Mouse (Mus musculus) embryonic facial prominence, embryonic 13.5 days (tissue): ENCODE measurements around the gene AI597479. TPM values are rescaled to one million over a fixed set of nuclear protein-coding genes. Genes with fewer than 3 reads are reported as not detected.

Experiments used
- ATAC-seq: fragments of 200-750 bp; cut with Nextera tagmentation; 2 replicates; pipeline ENCODE4 v1.8.0; 2017; ENCODE audit warnings: low read depth; ENCODE audit not compliant: insufficient number of reproducible peaks, insufficient read depth, low FRiP score, low TSS enrichment
- H3K27ac ChIP-seq: fragments of 300-500 bp; sonication (generic); 2 replicates; pipeline ENCODE4 v1.5.1; 2015; ENCODE audit warnings: moderate library complexity, mild to moderate bottlenecking, inconsistent platforms
- H3K27me3 ChIP-seq: fragments of 300-500 bp; sonication (generic); 2 replicates; pipeline ENCODE4 v1.6.1; 2015; ENCODE audit warnings: mild to moderate bottlenecking, inconsistent platforms
- H3K36me3 ChIP-seq: fragments of 300-500 bp; sonication (generic); 2 replicates; pipeline ENCODE4 v1.6.1; 2015; ENCODE audit warnings: mild to moderate bottlenecking, inconsistent platforms
- H3K4me1 ChIP-seq: fragments of 300-500 bp; sonication (generic); 2 replicates; pipeline ENCODE4 v1.6.1; 2015; ENCODE audit warnings: inconsistent platforms
- H3K4me2 ChIP-seq: fragments of 300-500 bp; sonication (generic); 2 replicates; pipeline ENCODE4 v1.6.1; 2015; ENCODE audit warnings: moderate library complexity, mild to moderate bottlenecking, inconsistent platforms
- H3K4me3 ChIP-seq: fragments of 300-500 bp; sonication (generic); 2 replicates; pipeline ENCODE4 v1.5.1; 2015; ENCODE audit warnings: mild to moderate bottlenecking, inconsistent platforms
- H3K9ac ChIP-seq: fragments of 300-500 bp; sonication (generic); 2 replicates; pipeline ENCODE4 v1.6.1; 2015; ENCODE audit warnings: mild to moderate bottlenecking, inconsistent platforms
- H3K9me3 ChIP-seq: fragments of 300-500 bp; sonication (generic); 2 replicates; pipeline ENCODE4 v1.6.1; 2016; ENCODE audit warnings: inconsistent platforms
- WGBS: fragments of 180-500 bp; shearing (Covaris S2); methylation state at CpG from one replicate; pipeline ENCODE4 v1.1.7; 2015; ENCODE audit warnings: mixed read lengths; 5-methylcytosine and 5-hydroxymethylcytosine counted together
- polyA plus RNA-seq: library from polyadenylated mRNA; unstranded; fragments of >200 nt; fragmentation: Nextera tagmentation; extraction: Ambion mirVana; gene quantifications from 2 replicates; pipeline ENCODE4 v1.2.1, GENCODE M21; 2015

AI597479 gene
- 34.2 and 39.4 TPM in 2 replicates for polyA plus RNA-seq

DNA sequence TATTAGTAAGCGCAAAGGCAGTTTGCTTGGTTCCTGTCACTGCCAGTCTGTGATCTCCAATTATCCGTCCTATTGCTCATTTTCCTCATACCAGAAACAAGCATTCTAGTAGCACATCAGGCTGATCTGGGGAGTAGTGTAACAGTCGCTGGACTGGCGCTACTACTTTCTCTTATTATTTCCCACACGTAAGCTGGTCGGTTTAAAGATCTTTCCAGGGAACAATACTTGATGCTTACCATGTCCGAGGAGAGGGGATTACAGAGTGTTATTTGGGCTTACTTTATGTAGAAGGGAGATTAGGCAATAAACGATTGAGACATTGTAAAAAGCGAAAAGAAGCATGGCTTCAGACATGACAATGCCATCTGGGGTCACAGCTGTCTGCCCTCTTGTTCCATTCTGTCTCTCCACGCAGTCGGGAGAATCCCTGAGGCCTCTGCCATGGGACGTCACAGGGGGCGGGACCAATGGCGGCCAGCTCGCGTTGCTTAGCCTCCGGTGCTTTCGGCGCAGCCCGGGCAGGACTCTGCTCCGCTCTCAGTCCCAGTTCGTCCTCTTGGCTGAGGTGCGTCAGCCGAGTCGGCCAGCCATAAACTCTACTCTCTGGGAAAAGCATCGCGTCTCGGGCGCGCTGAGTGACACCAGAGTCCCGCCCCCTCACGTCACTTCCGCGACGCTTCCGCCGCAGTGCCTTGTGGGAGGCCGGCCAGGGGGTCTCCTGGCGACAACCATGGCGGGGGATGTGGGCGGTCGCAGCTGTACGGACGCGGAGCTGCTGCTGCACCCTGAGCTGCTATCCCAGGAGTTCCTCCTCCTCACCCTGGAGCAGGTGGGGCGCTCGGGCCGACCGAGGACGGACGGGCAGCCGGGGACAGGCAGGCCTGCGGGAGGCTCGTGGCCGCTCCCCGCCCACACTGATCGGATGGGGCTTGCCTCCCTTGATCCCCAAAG lies at the start of gene AI597479, which contains the start of gene Tgfbrap1:
Gene AI597479, plus strand, starts transcription at position 680 of the 954 bp plus-strand sequence.
Gene Tgfbrap1, minus strand, starts transcription at position 607 of the 954 bp plus-strand sequence.
- peak within 1 kb of the TSS; percentile 71 for H3K4me2 ChIP-seq
- H3K27ac ChIP-seq: peak within 1 kb of the TSS; percentile 100
- peak; percentile 97 for ATAC-seq
- H3K36me3 ChIP-seq: peaks cover 24% of the 10 kb centered on the region
- no peaks in the 10 kb centered on the region for H3K9me3 ChIP-seq
- peak within 1 kb of the TSS; percentile 91 for H3K4me3 ChIP-seq
- H3K9ac ChIP-seq: peak within 1 kb of the TSS; percentile 96
- no peaks in the 10 kb centered on the region for H3K27me3 ChIP-seq
- H3K4me1 ChIP-seq: peaks cover 10% of the 10 kb centered on the region
- WGBS: under 1% methylated on average over 57 of the region's 57 CpGs

GRCm38 (mm10) chr1:43051903-43052302 lies 46.6 kb upstream of the AI597479 start:
- Histone ChIP-seq H3K4me2 (no peak overlapping the region), H3K9ac (no peak overlapping the region), H3K4me1 (no peaks in the 10 kb centered on the region), H3K9me3 (no peaks in the 10 kb centered on the region), H3K4me3 (no peak overlapping the region), H3K27me3 (no peaks in the 10 kb centered on the region), H3K27ac (no peak overlapping the region), H3K36me3 (peaks cover 73% of the 10 kb centered on the region)
- 88% methylated on average over 5 of the region's 5 CpGs for WGBS
- no peak for ATAC-seq

- H3K4me1 ChIP-seq: no peaks in the 10 kb centered on the region
- peaks cover 39% of the 10 kb centered on the region for H3K36me3 ChIP-seq
- H3K27me3 ChIP-seq: no peaks in the 10 kb centered on the region
- peak; percentile 80; the same call in 1 of the 2 replicates for ATAC-seq
- no peaks in the 10 kb centered on the region for H3K9me3 ChIP-seq
- no peak overlapping the region for H3K4me2 ChIP-seq
- H3K27ac ChIP-seq: no peak overlapping the region
- no peak overlapping the region for H3K9ac ChIP-seq
- H3K4me3 ChIP-seq: no peak overlapping the region
- WGBS: 53% methylated on average over 9 of the region's 9 CpGs
Measured at GRCm38 (mm10) chr1:43065615-43066310, 32.7 kb upstream of the AI597479 start.

- Histone ChIP-seq H3K27me3 (no peaks in the 10 kb centered on the region), H3K9ac (no peak overlapping the region), H3K4me3 (no peak overlapping the region), H3K27ac (no peak overlapping the region), H3K4me2 (no peak overlapping the region), H3K36me3 (peaks cover 40% of the 10 kb centered on the region), H3K4me1 (no peaks in the 10 kb centered on the region), H3K9me3 (no peaks in the 10 kb centered on the region)
- no peak for ATAC-seq
- WGBS: 90% methylated on average over 8 of the region's 8 CpGs
Measured at GRCm38 (mm10) chr1:43066573-43066972, 31.9 kb upstream of the AI597479 start.

GRCm38 (mm10) chr1:43067551-43067950 lies 31.0 kb upstream of the AI597479 start:
- WGBS: 53% methylated on average over 7 of the region's 7 CpGs
- H3K4me1 ChIP-seq: no peaks in the 10 kb centered on the region
- peaks cover 39% of the 10 kb centered on the region for H3K36me3 ChIP-seq

GRCm38 (mm10) chr1:43070726-43071125 lies 27.8 kb upstream of the AI597479 start:
- H3K36me3 ChIP-seq: peaks cover 49% of the 10 kb centered on the region
- H3K4me3 ChIP-seq: no peak overlapping the region
- no peak overlapping the region for H3K4me2 ChIP-seq
- WGBS: 80% methylated on average over 5 of the region's 5 CpGs
- no peaks in the 10 kb centered on the region for H3K27me3 ChIP-seq
- no peaks in the 10 kb centered on the region for H3K4me1 ChIP-seq
- no peak overlapping the region for H3K27ac ChIP-seq
- no peak overlapping the region for H3K9ac ChIP-seq
- no peak for ATAC-seq
- H3K9me3 ChIP-seq: no peaks in the 10 kb centered on the region

More at GRCm38 (mm10) chr1:43067551-43067950, 31.0 kb upstream of the AI597479 start:
- Histone ChIP-seq H3K27ac (no peak overlapping the region; the same call in 1 of the 2 replicates), H3K9me3 (no peaks in the 10 kb centered on the region), H3K27me3 (no peaks in the 10 kb centered on the region), H3K9ac (no peak overlapping the region), H3K4me2 (no peak overlapping the region), H3K4me3 (no peak overlapping the region)
- ATAC-seq: no peak

DNA sequence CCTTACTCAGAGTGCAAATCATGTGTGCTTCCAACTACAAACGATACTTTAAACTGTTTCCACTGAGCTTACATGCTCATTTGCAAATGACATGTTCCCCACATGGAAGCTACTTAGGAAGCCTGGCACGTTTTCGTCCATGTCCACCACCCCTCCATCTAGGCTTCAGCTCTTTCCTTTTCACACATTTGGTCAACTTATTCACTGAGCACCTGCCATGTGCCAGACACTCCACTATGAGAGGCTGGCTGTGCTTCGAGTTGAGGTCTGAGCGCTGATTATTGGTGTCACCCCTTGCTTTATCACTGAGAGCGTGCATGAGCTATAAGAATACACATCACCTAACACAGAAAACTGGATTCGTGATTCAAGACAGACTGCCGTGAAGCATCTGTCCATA lies 26.5 kb upstream of the AI597479 start:
- no peak overlapping the region for H3K27ac ChIP-seq
- H3K4me3 ChIP-seq: no peak overlapping the region
- no peak for ATAC-seq
- H3K9ac ChIP-seq: no peak overlapping the region
- H3K4me1 ChIP-seq: no peaks in the 10 kb centered on the region
- H3K4me2 ChIP-seq: no peak overlapping the region
- H3K36me3 ChIP-seq: peaks cover 50% of the 10 kb centered on the region
- WGBS: 92% methylated on average over 8 of the region's 8 CpGs
- H3K9me3 ChIP-seq: no peaks in the 10 kb centered on the region
- no peaks in the 10 kb centered on the region for H3K27me3 ChIP-seq

DNA sequence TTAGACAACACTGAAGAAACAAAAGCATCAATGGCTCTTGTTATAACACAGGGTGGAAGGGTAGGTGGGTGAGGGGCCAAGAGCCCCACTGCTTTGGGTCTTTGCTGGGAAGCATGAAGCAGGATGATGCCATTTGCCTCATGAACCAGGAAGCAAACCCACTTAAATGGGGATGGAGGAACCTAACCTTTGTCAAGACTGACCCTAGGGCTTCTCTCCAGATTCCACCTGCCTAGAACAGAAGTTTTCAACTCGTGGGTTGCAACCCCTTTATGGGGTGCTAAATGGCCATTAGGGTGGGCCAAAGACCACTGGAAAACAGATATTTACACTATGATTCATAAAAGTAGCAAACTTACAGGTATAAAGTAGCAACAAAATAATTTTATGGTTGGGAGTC lies 25.9 kb upstream of the AI597479 start:
- H3K9ac ChIP-seq: no peak overlapping the region
- no peak overlapping the region for H3K27ac ChIP-seq
- H3K4me2 ChIP-seq: no peak overlapping the region
- no peaks in the 10 kb centered on the region for H3K4me1 ChIP-seq
- 81% methylated on average over 1 of the region's 1 CpGs for WGBS
- H3K9me3 ChIP-seq: no peaks in the 10 kb centered on the region
- no peak for ATAC-seq
- H3K4me3 ChIP-seq: no peak overlapping the region
- peaks cover 45% of the 10 kb centered on the region for H3K36me3 ChIP-seq
- no peaks in the 10 kb centered on the region for H3K27me3 ChIP-seq

DNA sequence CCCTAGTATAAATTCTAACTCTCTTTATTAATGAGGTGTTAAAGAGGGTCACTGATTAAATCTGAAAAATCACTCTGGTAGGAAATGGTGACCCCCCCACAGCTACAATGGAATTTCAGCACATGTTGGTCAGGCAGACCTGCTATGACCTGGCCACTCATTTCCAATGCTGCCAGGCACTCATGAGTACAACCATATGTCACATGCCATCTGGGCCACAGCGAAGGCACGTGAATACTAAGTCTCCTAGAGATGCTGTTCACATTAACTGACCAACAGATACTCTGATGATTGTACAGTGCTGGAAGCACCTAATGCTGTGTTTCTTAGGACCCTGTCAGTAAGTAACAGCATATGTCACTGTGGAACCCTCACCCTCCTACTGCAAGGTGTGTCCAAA lies 23.7 kb upstream of the AI597479 start:
- no peak overlapping the region for H3K27ac ChIP-seq
- H3K4me1 ChIP-seq: no peaks in the 10 kb centered on the region
- 87% methylated on average over 2 of the region's 2 CpGs for WGBS
- H3K4me2 ChIP-seq: no peak overlapping the region
- H3K36me3 ChIP-seq: peaks cover 43% of the 10 kb centered on the region
- no peak for ATAC-seq
- H3K4me3 ChIP-seq: no peak overlapping the region
- H3K9me3 ChIP-seq: no peaks in the 10 kb centered on the region
- no peak overlapping the region for H3K9ac ChIP-seq
- no peaks in the 10 kb centered on the region for H3K27me3 ChIP-seq

GRCm38 (mm10) chr1:43078124-43078523 lies 20.4 kb upstream of the AI597479 start:
- ATAC-seq: no peak
- Histone ChIP-seq H3K9ac (no peak overlapping the region), H3K4me1 (no peaks in the 10 kb centered on the region), H3K4me3 (no peak overlapping the region), H3K4me2 (no peak overlapping the region), H3K27ac (no peak overlapping the region), H3K36me3 (peaks cover 27% of the 10 kb centered on the region), H3K27me3 (no peaks in the 10 kb centered on the region), H3K9me3 (no peaks in the 10 kb centered on the region)
- WGBS: 81% methylated on average over 2 of the region's 2 CpGs

DNA sequence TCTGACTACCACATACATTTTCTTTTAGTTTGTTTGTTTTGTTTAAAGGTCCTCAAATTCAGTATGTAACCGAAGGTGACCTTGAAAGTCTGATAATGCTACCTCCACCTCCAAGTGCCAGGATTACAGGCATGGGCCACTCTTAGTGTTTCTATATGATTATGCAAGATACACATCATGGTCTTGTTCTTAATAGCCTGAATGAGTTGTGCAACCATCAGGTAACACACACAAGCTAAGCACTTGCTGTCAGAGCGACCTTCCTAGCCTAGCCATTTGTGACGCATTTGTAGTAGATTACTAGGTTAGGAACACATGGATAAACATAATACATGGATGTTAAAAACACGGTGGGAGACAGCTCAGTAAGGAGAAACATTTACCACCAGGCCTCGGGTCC lies 15.6 kb upstream of the AI597479 start:
- WGBS: 88% methylated on average over 5 of the region's 5 CpGs

More for the DNA sequence above, 15.6 kb upstream of the AI597479 start:
- no peaks in the 10 kb centered on the region for H3K4me1 ChIP-seq
- no peak overlapping the region for H3K4me3 ChIP-seq
- no peak overlapping the region for H3K9ac ChIP-seq
- H3K4me2 ChIP-seq: no peak overlapping the region
- no peak for ATAC-seq
- no peak overlapping the region for H3K27ac ChIP-seq
- H3K36me3 ChIP-seq: 0 out of 2 replicates have a peak, but pooled peaks cover 4% of the 10 kb centered on the region
- H3K9me3 ChIP-seq: no peaks in the 10 kb centered on the region
- no peaks in the 10 kb centered on the region for H3K27me3 ChIP-seq
